Mouse (Mus musculus) testis, postnatal 14 days (tissue): ENCODE data around the gene Btbd35f24.
"Not testable (repeated sequence)": the region's sequence is repeated elsewhere in the genome, so short reads cannot be mapped to it uniquely, and the experiment has no call there.

Source experiments
- DNase-seq: peaks from one replicate; pipeline ENCODE4 v3.0.0; 2021; ENCODE audit warnings: low spot score

Gene Btbd35f24

GRCm38 (mm10) chrX:3195727-3196126, at the start of gene Btbd35f24:
TSS of gene Btbd35f24 (minus strand) at chrX:3195827.
- not testable (repeated sequence) for DNase-seq
